Mouse (Mus musculus) hindbrain, embryonic 12.5 days (tissue): ENCODE data around the gene Grk2. TPM values are rescaled to one million over a fixed set of nuclear protein-coding genes. Genes with fewer than 3 reads are reported as not detected.
A peak's percentile ranks its signal among the peaks of the same experiment; 100 is the strongest.
"Not testable (repeated sequence)": the region's sequence is repeated elsewhere in the genome, so short reads cannot be mapped to it uniquely, and the experiment has no call there.

Experiments used
- ATAC-seq: fragments of 200-750 bp; cut with Nextera tagmentation; 2 replicates; pipeline ENCODE4 v1.8.0; 2017; ENCODE audit warnings: moderate TSS enrichment; ENCODE audit not compliant: low FRiP score
- H3K27ac ChIP-seq: fragments of 300-500 bp; sonication (generic); 2 replicates; pipeline ENCODE4 v1.5.1; 2016; ENCODE audit warnings: mild to moderate bottlenecking
- H3K27me3 ChIP-seq: fragments of 300-500 bp; sonication (generic); 2 replicates; pipeline ENCODE4 v1.6.1; 2016; ENCODE audit warnings: mild to moderate bottlenecking
- H3K36me3 ChIP-seq: fragments of 300-500 bp; sonication (generic); 2 replicates; pipeline ENCODE4 v1.6.1; 2016; ENCODE audit warnings: mild to moderate bottlenecking
- H3K4me1 ChIP-seq: fragments of 300-500 bp; sonication (generic); 2 replicates; pipeline ENCODE4 v1.6.1; 2016
- H3K4me2 ChIP-seq: fragments of 300-500 bp; sonication (generic); replicated peaks from 2 replicates; pipeline ENCODE4 v1.6.1; 2016; ENCODE audit warnings: mild to moderate bottlenecking
- H3K4me3 ChIP-seq: fragments of 300-500 bp; sonication (generic); 2 replicates; pipeline ENCODE4 v1.5.1; 2016; ENCODE audit warnings: mild to moderate bottlenecking
- H3K9ac ChIP-seq: fragments of 300-500 bp; sonication (generic); 2 replicates; pipeline ENCODE4 v1.6.1; 2016; ENCODE audit warnings: mild to moderate bottlenecking, moderate library complexity
- H3K9me3 ChIP-seq: fragments of 300-500 bp; sonication (generic); replicated peaks from 2 replicates; pipeline ENCODE4 v1.6.1; 2016; ENCODE audit warnings: mild to moderate bottlenecking
- WGBS: fragments of 180-500 bp; shearing (Covaris S2); methylation state at CpG from one replicate; pipeline ENCODE4 v1.1.7; 2016; 5-methylcytosine and 5-hydroxymethylcytosine counted together
- polyA plus RNA-seq: library from polyadenylated mRNA; unstranded; fragments of >200 nt; fragmentation: Nextera tagmentation; extraction: Ambion mirVana; gene quantifications from 2 replicates; pipeline ENCODE4 v1.2.1, GENCODE M21; 2016

The Grk2 gene
- polyA plus RNA-seq, 1 experiment from 2014 or later, result 22.0 TPM

- Histone ChIP-seq H3K4me3 (no peak overlapping the region), H3K27ac (no peak overlapping the region), H3K27me3 (peaks cover 16% of the 10 kb centered on the region), H3K9ac (no peak overlapping the region), H3K4me2 (no peak overlapping the region), H3K9me3 (no peaks in the 10 kb centered on the region), H3K4me1 (peaks cover under 1% of the 10 kb centered on the region; the same call in 1 of the 2 replicates), H3K36me3 (no peaks in the 10 kb centered on the region)
- WGBS, result 65% methylated on average over 14 of the region's 14 CpGs
- ATAC-seq, result no peak
These were observed 42.3 kb downstream of the Grk2 start for GRCm38 (mm10) chr19:4263702-4264101.

- ATAC-seq, result no peak
- H3K4me3 ChIP-seq, result no peak overlapping the region
- H3K27ac ChIP-seq, result no peak overlapping the region
- H3K9ac ChIP-seq, result no peak overlapping the region
- no peaks in the 10 kb centered on the region for H3K9me3 ChIP-seq
- no peak overlapping the region for H3K4me2 ChIP-seq
- peaks cover 6% of the 10 kb centered on the region for H3K27me3 ChIP-seq
- peaks cover 3% of the 10 kb centered on the region; the same call in 1 of the 2 replicates for H3K4me1 ChIP-seq
- 73% methylated on average over 6 of the region's 6 CpGs for WGBS
- no peaks in the 10 kb centered on the region for H3K36me3 ChIP-seq
These were observed 43.3 kb downstream of the Grk2 start for GRCm38 (mm10) chr19:4262756-4263155.

- Histone ChIP-seq H3K36me3 (no peaks in the 10 kb centered on the region), H3K9ac (no peak overlapping the region), H3K4me1 (peaks cover 4% of the 10 kb centered on the region; the same call in 1 of the 2 replicates), H3K4me3 (no peak overlapping the region), H3K27ac (no peak overlapping the region), H3K27me3 (no peaks in the 10 kb centered on the region), H3K9me3 (no peaks in the 10 kb centered on the region), H3K4me2 (no peak overlapping the region)
- no peak for ATAC-seq
- 55% methylated on average over 8 of the region's 8 CpGs for WGBS
These were observed 44.9 kb downstream of the Grk2 start for GRCm38 (mm10) chr19:4261038-4261698.

- Histone ChIP-seq H3K9me3 (no peaks in the 10 kb centered on the region), H3K36me3 (no peaks in the 10 kb centered on the region), H3K9ac (peak overlapping the region; percentile 64; the same call in 1 of the 2 replicates), H3K4me3 (peak overlapping the region; percentile 54), H3K4me1 (peaks cover 4% of the 10 kb centered on the region; the same call in 1 of the 2 replicates), H3K27ac (no peak overlapping the region), H3K4me2 (peak overlapping the region; percentile 80), H3K27me3 (no peaks in the 10 kb centered on the region)
- 25% methylated on average over 12 of the region's 12 CpGs for WGBS
- ATAC-seq, result peak; percentile 60; the same call in 1 of the 2 replicates
These were observed 48.1 kb downstream of the Grk2 start for GRCm38 (mm10) chr19:4257897-4258252.

- no peaks in the 10 kb centered on the region for H3K27me3 ChIP-seq
- WGBS, result under 1% methylated on average over 41 of the region's 41 CpGs
- no peak overlapping the region for H3K27ac ChIP-seq
- H3K4me3 ChIP-seq, result peak overlapping the region; percentile 54
- no peaks in the 10 kb centered on the region for H3K36me3 ChIP-seq
- H3K9ac ChIP-seq, result peak overlapping the region; percentile 64
- no peaks in the 10 kb centered on the region for H3K9me3 ChIP-seq
- H3K4me2 ChIP-seq, result peak overlapping the region; percentile 80
- peak; percentile 94 for ATAC-seq
- peaks cover 4% of the 10 kb centered on the region; the same call in 1 of the 2 replicates for H3K4me1 ChIP-seq
These were observed 48.7 kb downstream of the Grk2 start for GRCm38 (mm10) chr19:4257216-4257896.

GRCm38 (mm10) chr19:4255583-4256162, 50.3 kb downstream of the Grk2 start:
- Histone ChIP-seq H3K27ac (no peak overlapping the region), H3K4me3 (no peak overlapping the region), H3K36me3 (no peaks in the 10 kb centered on the region), H3K4me1 (peaks cover 4% of the 10 kb centered on the region; the same call in 1 of the 2 replicates), H3K9me3 (no peaks in the 10 kb centered on the region), H3K9ac (no peak overlapping the region), H3K27me3 (no peaks in the 10 kb centered on the region), H3K4me2 (no peak overlapping the region)
- 71% methylated on average over 11 of the region's 11 CpGs for WGBS
- ATAC-seq, result no peak

GRCm38 (mm10) chr19:4254230-4254629, 51.8 kb downstream of the Grk2 start:
- Histone ChIP-seq H3K9ac (no peak overlapping the region), H3K4me2 (no peak overlapping the region), H3K9me3 (no peaks in the 10 kb centered on the region), H3K4me1 (peaks cover 4% of the 10 kb centered on the region; the same call in 1 of the 2 replicates), H3K27me3 (no peaks in the 10 kb centered on the region), H3K4me3 (no peak overlapping the region), H3K27ac (no peak overlapping the region), H3K36me3 (no peaks in the 10 kb centered on the region)
- 85% methylated on average over 7 of the region's 7 CpGs for WGBS
- no peak for ATAC-seq

GRCm38 (mm10) chr19:4248683-4249082, 57.3 kb downstream of the Grk2 start:
- not testable (repeated sequence) for H3K9me3 ChIP-seq, H3K27me3 ChIP-seq, H3K9ac ChIP-seq, H3K27ac ChIP-seq, H3K4me1 ChIP-seq, H3K4me2 ChIP-seq, H3K4me3 ChIP-seq, H3K36me3 ChIP-seq, ATAC-seq
- 69% methylated on average over 1 of the region's 1 CpGs for WGBS

GRCm38 (mm10) chr19:4247010-4247409, 59.0 kb downstream of the Grk2 start:
- WGBS, result 60% methylated on average over 1 of the region's 1 CpGs
- no peak overlapping the region for H3K27ac ChIP-seq
- ATAC-seq, result no peak
- H3K9me3 ChIP-seq, result no peaks in the 10 kb centered on the region
- no peak overlapping the region for H3K4me3 ChIP-seq
- H3K27me3 ChIP-seq, result no peaks in the 10 kb centered on the region
- H3K9ac ChIP-seq, result no peak overlapping the region
- H3K36me3 ChIP-seq, result no peaks in the 10 kb centered on the region
- H3K4me2 ChIP-seq, result no peak overlapping the region
- H3K4me1 ChIP-seq, result no peaks in the 10 kb centered on the region

GRCm38 (mm10) chr19:4244775-4245174, 61.2 kb downstream of the Grk2 start:
- H3K9ac ChIP-seq, result no peak overlapping the region
- no peaks in the 10 kb centered on the region for H3K36me3 ChIP-seq
- H3K9me3 ChIP-seq, result no peaks in the 10 kb centered on the region
- no peaks in the 10 kb centered on the region for H3K27me3 ChIP-seq
- 86% methylated on average over 6 of the region's 6 CpGs for WGBS
- H3K4me2 ChIP-seq, result no peak overlapping the region
- H3K4me3 ChIP-seq, result no peak overlapping the region
- no peak for ATAC-seq
- H3K27ac ChIP-seq, result no peak overlapping the region
- H3K4me1 ChIP-seq, result no peaks in the 10 kb centered on the region

GRCm38 (mm10) chr19:4242416-4242815, 63.6 kb downstream of the Grk2 start:
- H3K9ac ChIP-seq, result no peak overlapping the region
- no peak overlapping the region for H3K4me3 ChIP-seq
- H3K4me2 ChIP-seq, result no peak overlapping the region
- no peaks in the 10 kb centered on the region for H3K27me3 ChIP-seq
- 71% methylated on average over 3 of the region's 3 CpGs for WGBS
- H3K36me3 ChIP-seq, result no peaks in the 10 kb centered on the region
- H3K4me1 ChIP-seq, result no peaks in the 10 kb centered on the region
- no peaks in the 10 kb centered on the region for H3K9me3 ChIP-seq
- no peak for ATAC-seq
- H3K27ac ChIP-seq, result no peak overlapping the region

GRCm38 (mm10) chr19:4240247-4240668, 65.8 kb downstream of the Grk2 start:
- Histone ChIP-seq H3K4me1 (no peaks in the 10 kb centered on the region), H3K4me3 (no peak overlapping the region), H3K9ac (no peak overlapping the region), H3K36me3 (no peaks in the 10 kb centered on the region), H3K9me3 (no peaks in the 10 kb centered on the region), H3K27ac (no peak overlapping the region), H3K4me2 (no peak overlapping the region), H3K27me3 (no peaks in the 10 kb centered on the region)
- no peak for ATAC-seq
- WGBS, result 67% methylated on average over 8 of the region's 8 CpGs
